Mouse (Mus musculus): Measurements from ENCODE around the gene Ugt2b36.
"Not testable (repeated sequence)": the region's sequence is repeated elsewhere in the genome, so short reads cannot be mapped to it uniquely, and the experiment has no call there.

Gene Ugt2b36

DNA sequence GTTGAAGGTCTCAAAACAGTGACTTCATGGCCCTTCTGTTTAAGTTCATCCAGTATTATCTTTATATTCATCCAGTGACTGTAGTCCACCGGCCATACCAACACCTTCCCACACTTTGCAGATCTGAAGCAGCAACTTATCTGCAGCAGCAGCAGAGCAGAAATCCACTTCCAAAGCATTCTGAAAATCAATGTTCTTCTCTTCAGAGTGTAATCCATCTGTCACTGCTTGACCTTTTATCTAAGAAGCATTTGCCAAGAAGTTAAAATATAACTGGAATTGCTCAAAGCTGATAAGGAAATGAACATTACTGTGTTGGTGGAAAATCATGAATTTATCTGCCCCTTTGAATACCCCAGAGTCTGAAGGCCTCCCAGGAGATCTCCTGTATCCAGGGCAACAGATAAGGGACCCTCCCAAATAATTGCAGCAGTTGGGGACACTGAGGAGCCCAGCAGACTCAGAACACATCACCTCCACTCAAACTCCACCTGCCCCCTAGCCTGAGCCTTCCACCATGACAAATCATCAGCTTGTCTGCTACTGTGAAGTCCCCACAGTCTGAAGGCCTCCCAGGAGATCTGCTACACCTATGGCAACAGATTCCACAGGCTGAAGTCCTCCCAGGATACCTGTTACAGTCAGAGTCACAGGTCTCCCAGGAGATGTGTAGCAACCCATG is at the start of gene Ugt2b36:
Gene Ugt2b36, minus strand, starts transcription at position 210 of the 682 bp plus-strand sequence.
- DNase-seq = no peak

- DNase-seq = not testable (repeated sequence)
These were observed 47.8 kb upstream of the Ugt2b36 start, which contains the start of gene Ugt2b5 for GRCm38 (mm10) chr5:87140196-87140595. Ugt2b5 (minus strand) TSS chr5:87140318.

GRCm38 (mm10) chr5:87103697-87104096 is 11.3 kb upstream of the Ugt2b36 start:
- not testable (repeated sequence) for DNase-seq

DNA sequence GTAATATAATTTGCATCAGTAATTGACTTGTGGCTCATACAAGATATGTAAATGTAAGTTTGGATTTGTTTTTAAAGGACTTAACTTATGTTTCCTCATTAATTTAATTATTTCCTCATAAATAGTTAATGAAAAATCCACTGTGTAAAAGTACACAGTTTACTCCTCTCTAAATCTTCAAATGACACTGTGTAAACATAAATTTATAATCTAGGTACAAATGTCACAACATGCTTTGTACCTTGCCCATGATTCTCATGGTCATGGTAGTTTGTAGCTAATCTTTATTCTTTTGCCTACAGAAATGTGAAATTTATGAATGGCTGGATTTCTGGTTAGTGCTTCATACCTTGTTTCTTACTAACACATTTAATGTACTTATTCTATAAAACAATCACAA is 1.2 kb downstream of the Ugt2b36 start:
- no peak for DNase-seq

GRCm38 (mm10) chr5:87089264-87089663 is 3.1 kb downstream of the Ugt2b36 start:
- DNase-seq = no peak

- DNase-seq = no peak
These were observed 6.1 kb downstream of the Ugt2b36 start for GRCm38 (mm10) chr5:87086269-87086668.

- no peak for DNase-seq
These were observed 61.7 kb downstream of the Ugt2b36 start for GRCm38 (mm10) chr5:87030624-87031023.

DNA sequence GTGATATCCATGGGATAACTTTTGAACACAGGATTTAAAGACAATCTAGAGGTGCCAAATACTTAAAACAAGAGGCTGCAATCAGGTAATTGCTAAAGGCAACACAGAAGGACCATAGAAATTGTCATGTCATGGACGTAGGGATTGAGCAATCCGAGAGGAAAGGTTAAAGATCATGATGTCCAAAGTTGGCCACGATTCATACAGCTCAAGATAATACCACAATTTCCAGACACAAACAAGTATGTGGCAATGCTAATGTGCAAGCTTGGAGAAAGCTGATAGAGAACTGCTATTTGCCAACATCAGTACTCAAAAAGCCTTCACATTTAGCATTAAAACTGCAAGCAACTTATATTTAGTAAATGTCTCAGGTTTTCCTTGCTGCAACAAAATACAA is 65.0 kb downstream of the Ugt2b36 start:
- DNase-seq = no peak
